ENCODE assay signal across 8 mouse cellular contexts in genomic region chr13:50780036-50780435, GRCm38 (mm10).
DNase-seq lines count a peak whose midpoint lies in the region; TF ChIP-seq lines count a peak whose summit lies in the region.
"Not testable (repeated sequence)": the region's sequence is repeated elsewhere in the genome, so short reads cannot be mapped to it uniquely, and the experiment has no call there.

No protein-coding gene starts in this region.

- not testable (repeated sequence) for TF ChIP-seq POLR2A in liver, adult 2 months (IDR thresholded peaks at IDR 0.05; ENCODE audit: extremely low read depth, insufficient read depth, low read length)

- H3K4me3 ChIP-seq in gastrocnemius, adult 2 months; liver, adult 2 months (ENCODE audit: insufficient read depth, low read depth, low read length): not testable (repeated sequence)

- not testable (repeated sequence) for H3K9ac ChIP-seq in liver, adult 2 months (ENCODE audit: low read depth, low read length)

- not testable (repeated sequence) for TF ChIP-seq CTCF in gastrocnemius, adult 2 months (IDR thresholded peaks at IDR 0.05); liver, adult 2 months (IDR thresholded peaks at IDR 0.05; ENCODE audit: low read depth, low read length)

- H3K79me2 ChIP-seq in liver, adult 2 months (ENCODE audit: control insufficient read depth, insufficient read depth, low read length) = not testable (repeated sequence)

- intact Hi-C loops in gastrocnemius, adult 2 months (cut with DNase I) = not testable (repeated sequence)

- H3K36me3 ChIP-seq in liver, adult 2 months (ENCODE audit: control insufficient read depth, insufficient read depth, low read length) = not testable (repeated sequence)

- not testable (repeated sequence) for H3K4me1 ChIP-seq in liver, adult 2 months (ENCODE audit: control insufficient read depth, insufficient read depth, low read length)

- not testable (repeated sequence) for H3K27me3 ChIP-seq in liver, adult 2 months (ENCODE audit: control insufficient read depth, insufficient read depth, low read length)

- DNase-seq in adrenal gland, adult (ENCODE audit: inconsistent age in 2 of 2, low spot score in 1 of 2) = peak; percentile 41 to 57
- peak; percentile 40 for DNase-seq in adrenal gland, adult 2 months
- peak; percentile 24 for DNase-seq in adrenal gland, adult 8-10 months
- peak; percentile 14 to 31 for DNase-seq in adrenal gland, postnatal 36 days
- DNase-seq in gastrocnemius, adult 2 months = not testable (repeated sequence)
- peak; percentile 76 for DNase-seq in heart, adult 11 months
- DNase-seq in kidney, adult 11 months = peak; percentile 6
- peak; percentile 18 for DNase-seq in liver, adult 2 months (ENCODE audit: extremely low read depth, low read depth, low spot score)

- H3K27ac ChIP-seq in gastrocnemius, adult 2 months = peak overlapping the region; percentile 9; the same call in 1 of the 2 replicates
- H3K27ac ChIP-seq in liver, adult 2 months (replicated peaks; ENCODE audit: insufficient read depth, low read depth, low read length) = not testable (repeated sequence)
